Mouse (Mus musculus) hindbrain, embryonic 11.5 days (tissue): ENCODE data around the gene Nim1k. TPM values are rescaled to one million over a fixed set of nuclear protein-coding genes. Genes with fewer than 3 reads are reported as not detected.

ENCODE experiments used
- ATAC-seq: fragments of 200-750 bp; cut with Nextera tagmentation; 2 replicates; pipeline ENCODE4 v1.8.0; 2017; ENCODE audit warnings: mild to moderate bottlenecking, moderate TSS enrichment, moderate library complexity; ENCODE audit not compliant: low FRiP score
- DNase-seq: peaks from one replicate; pipeline ENCODE4 v3.0.0-alpha.2; 2015; ENCODE audit warnings: low spot score
- H3K27ac ChIP-seq: fragments of 300-500 bp; sonication (generic); 2 replicates; pipeline ENCODE4 v1.5.1; 2014; ENCODE audit warnings: mild to moderate bottlenecking, low read depth, low read length
- H3K27me3 ChIP-seq: fragments of 300-500 bp; sonication (generic); 2 replicates; pipeline ENCODE4 v1.6.1; 2014; ENCODE audit warnings: mild to moderate bottlenecking, low read length, moderate library complexity, mixed read lengths; ENCODE audit not compliant: control insufficient read depth, insufficient read depth
- H3K36me3 ChIP-seq: fragments of 300-500 bp; sonication (generic); 2 replicates; pipeline ENCODE4 v1.6.1; 2014; ENCODE audit warnings: mild to moderate bottlenecking, low read length, moderate library complexity, mixed read lengths; ENCODE audit not compliant: control insufficient read depth, insufficient read depth
- H3K4me1 ChIP-seq: fragments of 300-500 bp; sonication (generic); replicated peaks from 2 replicates; pipeline ENCODE4 v1.6.1; 2014; ENCODE audit warnings: low read length, mixed read lengths; ENCODE audit not compliant: control insufficient read depth, insufficient read depth
- H3K4me2 ChIP-seq: fragments of 300-500 bp; sonication (generic); replicated peaks from 2 replicates; pipeline ENCODE4 v1.6.1; 2014; ENCODE audit warnings: mild to moderate bottlenecking, low read depth, low read length
- H3K4me3 ChIP-seq: fragments of 300-500 bp; sonication (generic); 2 replicates; pipeline ENCODE4 v1.5.1; 2014; ENCODE audit warnings: low read depth, low read length
- H3K9ac ChIP-seq: fragments of 300-500 bp; sonication (generic); 2 replicates; pipeline ENCODE4 v1.6.1; 2014; ENCODE audit warnings: low read depth, low read length
- H3K9me3 ChIP-seq: fragments of 300-500 bp; sonication (generic); 2 replicates; pipeline ENCODE4 v1.6.1; 2016; ENCODE audit warnings: low read length; ENCODE audit not compliant: control insufficient read depth
- WGBS: fragments of 180-500 bp; shearing (Covaris S2); extraction: QIAGEN DNeasy Blood & Tissue Kit; methylation state at CpG from one replicate; pipeline ENCODE4 v1.1.7; 2014; 5-methylcytosine and 5-hydroxymethylcytosine counted together
- polyA plus RNA-seq: library from polyadenylated mRNA; unstranded; fragments of >200 nt; fragmentation: Nextera tagmentation; extraction: Ambion mirVana; gene quantifications from 2 replicates; pipeline ENCODE4 v1.2.1, GENCODE M21; 2014

Gene Nim1k
- polyA plus RNA-seq, 1 experiment from 2014 or later, result 1.0 TPM

- DNase-seq, result no peak
- Histone ChIP-seq H3K36me3 (no peaks in the 10 kb centered on the region), H3K27me3 (no peaks in the 10 kb centered on the region), H3K4me3 (no peak overlapping the region), H3K4me1 (no peaks in the 10 kb centered on the region), H3K27ac (no peak overlapping the region), H3K9me3 (no peaks in the 10 kb centered on the region), H3K9ac (no peak overlapping the region), H3K4me2 (no peak overlapping the region)
- WGBS, result 81% methylated on average over 2 of the region's 2 CpGs
- no peak for ATAC-seq
These were observed 39.6 kb downstream of the Nim1k start for GRCm38 (mm10) chr13:119716105-119716504.

- no peak overlapping the region for H3K4me2 ChIP-seq
- no peak overlapping the region for H3K27ac ChIP-seq
- H3K4me3 ChIP-seq, result no peak overlapping the region
- no peak for DNase-seq
- H3K4me1 ChIP-seq, result no peaks in the 10 kb centered on the region
- no peaks in the 10 kb centered on the region for H3K27me3 ChIP-seq
- H3K9ac ChIP-seq, result no peak overlapping the region
- WGBS, result 78% methylated on average over 9 of the region's 9 CpGs
- no peaks in the 10 kb centered on the region for H3K9me3 ChIP-seq
- no peak for ATAC-seq
- 0 out of 2 replicates have a peak, but pooled peaks cover 2% of the 10 kb centered on the region for H3K36me3 ChIP-seq
These were observed 41.9 kb downstream of the Nim1k start for GRCm38 (mm10) chr13:119713821-119714220.

GRCm38 (mm10) chr13:119713107-119713787 is 42.4 kb downstream of the Nim1k start:
- H3K4me2 ChIP-seq, result no peak overlapping the region
- H3K4me3 ChIP-seq, result no peak overlapping the region
- no peaks in the 10 kb centered on the region for H3K4me1 ChIP-seq
- DNase-seq (no peak), ATAC-seq (no peak)
- no peak overlapping the region for H3K27ac ChIP-seq
- 72% methylated on average over 8 of the region's 8 CpGs for WGBS
- H3K9me3 ChIP-seq, result no peaks in the 10 kb centered on the region
- no peaks in the 10 kb centered on the region for H3K27me3 ChIP-seq
- H3K36me3 ChIP-seq, result 0 out of 2 replicates have a peak, but pooled peaks cover 2% of the 10 kb centered on the region
- no peak overlapping the region for H3K9ac ChIP-seq

GRCm38 (mm10) chr13:119712463-119712862 is 43.2 kb downstream of the Nim1k start:
- DNase-seq (no peak), ATAC-seq (no peak)
- no peaks in the 10 kb centered on the region for H3K27me3 ChIP-seq
- H3K9ac ChIP-seq, result no peak overlapping the region
- WGBS, result 92% methylated on average over 11 of the region's 11 CpGs
- no peak overlapping the region for H3K4me2 ChIP-seq
- H3K27ac ChIP-seq, result no peak overlapping the region
- H3K9me3 ChIP-seq, result no peaks in the 10 kb centered on the region
- no peak overlapping the region for H3K4me3 ChIP-seq
- H3K4me1 ChIP-seq, result no peaks in the 10 kb centered on the region
- H3K36me3 ChIP-seq, result 0 out of 2 replicates have a peak, but pooled peaks cover 2% of the 10 kb centered on the region

- Histone ChIP-seq H3K4me2 (no peak overlapping the region), H3K4me1 (no peaks in the 10 kb centered on the region), H3K9ac (no peak overlapping the region), H3K36me3 (peaks cover 9% of the 10 kb centered on the region), H3K4me3 (no peak overlapping the region), H3K27me3 (no peaks in the 10 kb centered on the region), H3K27ac (no peak overlapping the region), H3K9me3 (no peaks in the 10 kb centered on the region)
- ATAC-seq (no peak; the same call in 1 of the 2 replicates), DNase-seq (no peak)
- 89% methylated on average over 10 of the region's 10 CpGs for WGBS
These were observed 45.4 kb downstream of the Nim1k start for GRCm38 (mm10) chr13:119710268-119710610.

- WGBS, result 97% methylated on average over 8 of the region's 8 CpGs
- ATAC-seq, result peak; percentile 31
These were observed 46.1 kb downstream of the Nim1k start for GRCm38 (mm10) chr13:119709388-119710267.

GRCm38 (mm10) chr13:119708941-119709340 is 46.7 kb downstream of the Nim1k start:
- Histone ChIP-seq H3K27me3 (no peaks in the 10 kb centered on the region), H3K9ac (no peak overlapping the region), H3K4me3 (no peak overlapping the region), H3K4me2 (no peak overlapping the region), H3K9me3 (no peaks in the 10 kb centered on the region), H3K27ac (no peak overlapping the region), H3K36me3 (peaks cover 15% of the 10 kb centered on the region), H3K4me1 (no peaks in the 10 kb centered on the region)
- DNase-seq, result no peak
- WGBS, result 90% methylated on average over 5 of the region's 5 CpGs
- ATAC-seq, result no peak

More at GRCm38 (mm10) chr13:119709388-119710267, 46.1 kb downstream of the Nim1k start:
- Histone ChIP-seq H3K4me3 (no peak overlapping the region), H3K36me3 (peaks cover 11% of the 10 kb centered on the region), H3K27me3 (no peaks in the 10 kb centered on the region), H3K9me3 (no peaks in the 10 kb centered on the region), H3K27ac (no peak overlapping the region), H3K9ac (no peak overlapping the region), H3K4me2 (no peak overlapping the region), H3K4me1 (no peaks in the 10 kb centered on the region)
- DNase-seq, result no peak

GRCm38 (mm10) chr13:119707906-119708305 is 47.8 kb downstream of the Nim1k start:
- H3K9me3 ChIP-seq, result no peaks in the 10 kb centered on the region
- H3K27me3 ChIP-seq, result no peaks in the 10 kb centered on the region
- DNase-seq (no peak), ATAC-seq (no peak)
- peaks cover 21% of the 10 kb centered on the region for H3K36me3 ChIP-seq
- no peak overlapping the region for H3K9ac ChIP-seq
- WGBS, result 90% methylated on average over 6 of the region's 6 CpGs
- H3K4me3 ChIP-seq, result no peak overlapping the region
- H3K4me1 ChIP-seq, result no peaks in the 10 kb centered on the region
- H3K27ac ChIP-seq, result no peak overlapping the region
- no peak overlapping the region for H3K4me2 ChIP-seq
